Mouse (Mus musculus) kidney, adult 2 months (tissue): ENCODE results near the gene Mrpl1.

Experiments used
- CTCF ChIP-seq: fragments of 200-500 bp; conservative IDR thresholded peaks from 2 replicates; pipeline ENCODE4 v1.5.1; 2011; ENCODE audit warnings: low read depth, mild to moderate bottlenecking, control low read depth, low read length, moderate library complexity, mixed read lengths; ENCODE audit not compliant: insufficient read depth, insufficient read length
- POLR2A ChIP-seq: fragments of 200-500 bp; IDR thresholded peaks from one replicate; pipeline ENCODE4 v1.6.1; 2011; ENCODE audit warnings: low read depth, low read length, control low read depth

- TF ChIP-seq CTCF (no peak), POLR2A (no peak)
Observed at GRCm38 (mm10) chr5:96218648-96219047, 9.4 kb downstream of the Mrpl1 start.
